Mouse (Mus musculus) heart, postnatal 0 days (tissue): ENCODE measurements around the gene Hilpda.

Source experiments
- CTCF ChIP-seq: IDR thresholded peaks from 2 replicates; pipeline ENCODE4 v1.5.1; 2016; ENCODE audit warnings: antibody characterized with exemption, control low read depth, low read depth
- EP300 ChIP-seq: IDR thresholded peaks from 2 replicates; pipeline ENCODE4 v1.6.1; 2016; ENCODE audit warnings: antibody characterized with exemption, low read depth

DNA sequence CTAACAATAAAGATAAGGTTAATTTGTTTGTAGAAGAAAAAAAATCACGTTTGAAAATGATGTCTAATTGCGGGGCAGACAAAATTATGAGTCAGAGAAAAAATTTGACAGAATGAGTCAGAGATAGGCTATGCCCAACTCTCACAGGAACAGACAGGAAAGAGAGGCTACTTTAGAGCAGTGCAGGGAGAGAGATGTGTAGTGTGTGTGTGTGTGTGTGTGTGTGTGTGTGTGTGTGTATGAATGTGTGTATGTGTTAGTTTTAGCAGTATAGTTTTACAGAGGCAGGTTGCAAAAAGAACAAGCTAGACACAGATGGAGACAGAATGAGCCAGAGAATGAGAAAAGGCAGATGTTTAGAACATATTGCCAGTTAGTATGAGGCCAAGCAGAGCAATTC, 26.8 kb downstream of the Hilpda start:
- TF ChIP-seq CTCF (no peak), EP300 (no peak)
